Mouse (Mus musculus) duodenum, adult 2 months (tissue): Measurements from ENCODE around the gene Ccdc148. TPM values are rescaled to one million over a fixed set of nuclear protein-coding genes. Genes with fewer than 3 reads are reported as not detected.

ENCODE experiments used
- polyA plus RNA-seq: library from polyadenylated mRNA; depleted of rRNA; stranded (reverse); fragments of >200 nt; gene quantifications from 2 replicates; pipeline ENCODE4 v1.2.3, GENCODE M21; 2012; ENCODE audit warnings: low replicate concordance; rRNA removed

The Ccdc148 gene
- polyA plus RNA-seq = not detected in 2 replicates

GRCm38 (mm10) chr2:59160605-59160963 lies at the start of gene Ccdc148, which contains the start of gene Pkp4:
Ccdc148 (minus strand) TSS chr2:59160683.
Pkp4 (plus strand) TSS chr2:59160850.

GRCm38 (mm10) chr2:58859134-58859533 lies 301.3 kb downstream of the Ccdc148 start, which contains the start of gene Gm11099:
Gm11099 (plus strand) TSS chr2:58859434.

Other genes starting within 250 kb of the Ccdc148 start
- gene Pkp4, start 167 bp upstream of the Ccdc148 start, polyA plus RNA-seq = 37.9 and 40.7 TPM in 2 replicates